Mouse (Mus musculus): ENCODE data around the gene Pkd2.
A peak's percentile ranks its signal among the peaks of the same experiment; 100 is the strongest.
"Not testable (repeated sequence)": the region's sequence is repeated elsewhere in the genome, so short reads cannot be mapped to it uniquely, and the experiment has no call there.

Gene Pkd2

GRCm38 (mm10) chr5:104458832-104459705, at the start of gene Pkd2:
Gene Pkd2, plus strand, starts transcription at chr5:104459450.
- no peak for DNase-seq (ENCODE audit: extremely low spot score, low read depth, low spot score)

- DNase-seq (ENCODE audit: extremely low spot score, low read depth, low spot score): peak; percentile 83
Observed at GRCm38 (mm10) chr5:104415999-104416398, 43.3 kb upstream of the Pkd2 start.

GRCm38 (mm10) chr5:104417028-104417427, 42.2 kb upstream of the Pkd2 start:
- DNase-seq (ENCODE audit: extremely low spot score, low read depth, low spot score): no peak

DNA sequence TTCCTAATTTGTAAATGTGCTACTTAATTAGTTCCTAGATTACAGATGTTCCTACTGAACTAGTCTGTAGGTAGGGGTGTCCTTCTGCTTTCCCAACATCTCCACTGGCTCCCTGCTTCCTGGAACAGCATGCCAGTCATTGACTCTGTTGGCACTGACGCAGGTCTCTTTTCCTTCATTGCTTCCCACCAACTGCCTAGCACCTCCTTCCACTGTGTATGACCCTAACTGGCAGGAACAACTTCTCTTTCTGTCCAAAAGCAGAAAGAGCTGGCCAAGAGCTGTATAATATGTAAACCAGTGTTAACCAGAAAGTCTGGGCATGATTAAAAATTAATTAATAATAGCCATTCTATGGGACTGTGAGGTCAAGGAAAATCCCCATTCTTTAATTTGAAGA, 41.5 kb upstream of the Pkd2 start:
- no peak for DNase-seq (ENCODE audit: extremely low spot score, low read depth, low spot score)

GRCm38 (mm10) chr5:104422039-104422438, 37.2 kb upstream of the Pkd2 start:
- DNase-seq (ENCODE audit: extremely low spot score, low read depth, low spot score): no peak

- no peak for DNase-seq (ENCODE audit: extremely low spot score, low read depth, low spot score)
Observed at GRCm38 (mm10) chr5:104423861-104424260, 35.4 kb upstream of the Pkd2 start.

- no peak for DNase-seq (ENCODE audit: extremely low spot score, low read depth, low spot score)
Observed at GRCm38 (mm10) chr5:104425949-104426348, 33.3 kb upstream of the Pkd2 start.

DNA sequence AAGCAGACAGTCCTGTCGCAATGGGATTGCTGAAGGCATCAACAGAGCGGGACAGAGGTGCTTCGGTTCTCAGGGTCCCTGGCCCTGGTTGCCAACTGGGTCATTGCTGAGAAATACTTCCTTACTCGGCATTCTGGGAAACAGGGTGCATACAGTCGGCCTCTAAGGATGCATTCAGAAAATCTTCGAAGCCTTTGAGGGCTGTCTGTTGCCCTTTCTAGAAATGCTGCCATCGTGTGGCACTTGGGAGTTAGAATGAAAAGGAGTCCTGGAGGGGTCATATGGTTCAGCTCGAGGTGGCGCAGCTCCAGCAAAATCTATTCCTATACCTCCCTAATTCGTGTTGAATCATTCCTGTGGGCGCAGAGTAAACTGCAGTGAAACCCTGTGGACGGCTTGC, 26.4 kb upstream of the Pkd2 start:
- DNase-seq (ENCODE audit: extremely low spot score, low read depth, low spot score): no peak

- DNase-seq (ENCODE audit: extremely low spot score, low read depth, low spot score): no peak
Observed at GRCm38 (mm10) chr5:104433968-104434565, 25.2 kb upstream of the Pkd2 start.

DNA sequence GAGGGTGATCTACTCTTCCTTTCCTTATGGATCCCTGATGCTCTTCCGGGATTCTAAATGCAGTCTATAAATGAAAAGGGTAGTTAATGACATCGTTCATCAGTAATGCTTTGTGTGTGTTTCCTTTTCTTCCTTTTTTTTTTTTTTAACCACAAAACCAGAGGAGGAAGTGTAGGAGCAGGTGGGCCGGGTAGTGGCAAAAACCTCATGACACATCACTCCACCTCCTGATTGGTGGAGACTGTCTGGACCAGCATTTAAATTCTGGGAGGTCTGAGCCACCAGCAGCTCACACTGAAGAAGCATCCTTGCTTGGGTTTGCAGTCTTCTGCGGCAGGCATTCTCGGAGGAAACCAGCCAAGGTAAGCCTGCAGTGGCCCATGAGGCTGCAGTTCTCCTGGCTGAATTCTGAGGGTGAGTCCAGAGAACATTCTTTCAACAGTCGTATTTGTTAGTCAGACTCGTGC, 24.4 kb upstream of the Pkd2 start, which contains the start of gene Spp1:
Gene Spp1 (plus strand): TSS at position 284 of the 467 bp plus-strand sequence.
- no peak for DNase-seq (ENCODE audit: extremely low spot score, low read depth, low spot score)

DNA sequence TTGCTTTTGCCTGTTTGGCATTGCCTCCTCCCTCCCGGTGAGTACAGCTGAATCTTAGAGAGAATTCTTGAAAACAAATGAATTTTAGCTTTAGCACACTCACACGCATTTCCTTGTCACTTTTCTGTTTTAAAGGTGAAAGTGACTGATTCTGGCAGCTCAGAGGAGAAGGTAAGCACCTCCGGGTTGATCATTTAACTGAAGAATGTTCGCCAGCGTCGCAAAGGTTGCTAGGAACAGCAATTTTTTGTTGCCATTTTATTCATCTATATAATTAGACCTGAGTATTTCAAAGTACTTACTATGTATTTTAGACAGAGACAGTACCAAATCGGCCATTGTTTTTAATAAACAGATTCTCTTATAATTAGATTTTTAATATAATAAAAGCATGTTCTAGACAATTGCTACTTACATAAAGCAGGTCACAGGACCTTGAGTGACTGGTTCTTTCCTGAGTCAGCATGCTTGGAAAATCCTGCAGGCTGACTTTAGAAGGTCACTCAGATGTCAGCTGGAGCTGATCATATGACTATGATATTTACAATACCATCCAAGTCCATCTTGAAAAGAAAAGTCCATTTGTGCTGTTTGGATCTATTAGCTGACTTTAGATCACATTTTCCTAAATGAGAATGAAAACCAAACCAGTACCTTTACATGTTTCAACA, 22.7 kb upstream of the Pkd2 start:
- DNase-seq (ENCODE audit: extremely low spot score, low read depth, low spot score): no peak

DNA sequence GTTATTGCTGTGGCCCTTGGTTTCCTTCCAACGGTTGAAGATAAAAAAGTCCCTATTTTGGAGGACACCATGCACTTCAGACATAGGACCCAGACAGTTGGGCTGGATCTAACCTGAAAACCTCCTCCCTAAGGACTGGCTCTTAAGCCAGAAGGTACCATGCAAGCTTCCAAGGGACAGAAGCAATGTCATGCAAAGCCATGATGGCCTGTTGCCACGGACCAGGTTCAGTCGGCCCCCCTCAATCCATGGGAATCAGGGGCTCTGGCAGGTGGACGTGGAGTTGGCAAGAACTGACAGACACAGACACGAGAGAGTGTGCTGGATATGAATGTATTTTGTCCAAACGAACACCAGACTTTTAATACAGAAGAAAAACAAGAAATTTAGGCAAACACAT, 16.9 kb upstream of the Pkd2 start:
- no peak for DNase-seq (ENCODE audit: extremely low spot score, low read depth, low spot score)

DNA sequence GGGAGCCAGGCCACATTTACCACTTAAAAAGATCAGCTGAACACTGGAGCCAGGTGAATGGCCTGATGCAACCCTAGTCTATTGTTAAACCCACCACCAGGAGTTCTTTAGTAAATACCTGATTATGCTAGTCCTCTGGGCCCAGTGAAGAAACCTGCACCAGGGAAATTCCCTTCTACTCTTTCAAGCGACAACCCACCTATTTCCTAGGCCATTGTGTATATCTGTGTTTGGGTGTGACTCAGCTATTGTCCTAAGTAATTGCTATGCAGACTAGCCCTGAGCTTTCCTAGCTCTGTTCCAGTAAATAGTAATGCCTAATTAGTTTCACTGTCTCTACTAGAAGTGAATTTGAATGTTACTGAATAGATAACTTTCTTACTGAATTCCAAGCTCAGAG, 16.4 kb upstream of the Pkd2 start:
- no peak for DNase-seq (ENCODE audit: extremely low spot score, low read depth, low spot score)

DNA sequence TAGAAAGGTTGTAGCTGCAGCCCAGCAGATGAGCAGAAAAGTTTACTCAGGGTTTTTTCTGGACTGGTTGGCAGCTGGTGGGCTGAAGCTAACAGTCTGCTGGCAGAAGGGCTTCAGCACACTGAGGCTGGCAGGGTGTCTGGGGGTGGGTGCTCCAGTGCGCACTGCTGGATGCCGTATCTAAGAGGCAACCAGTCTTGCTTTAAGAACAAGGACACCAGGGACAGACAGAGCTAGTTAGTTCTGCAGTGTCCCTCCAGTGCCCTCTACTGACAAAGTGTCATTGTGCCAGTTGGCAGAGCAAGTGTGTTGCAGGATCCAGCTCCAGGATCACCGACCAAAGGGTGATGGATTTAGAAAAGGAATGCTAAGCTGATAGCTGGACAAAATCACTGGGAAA, 13.1 kb upstream of the Pkd2 start:
- DNase-seq (ENCODE audit: extremely low spot score, low read depth, low spot score): no peak

DNA sequence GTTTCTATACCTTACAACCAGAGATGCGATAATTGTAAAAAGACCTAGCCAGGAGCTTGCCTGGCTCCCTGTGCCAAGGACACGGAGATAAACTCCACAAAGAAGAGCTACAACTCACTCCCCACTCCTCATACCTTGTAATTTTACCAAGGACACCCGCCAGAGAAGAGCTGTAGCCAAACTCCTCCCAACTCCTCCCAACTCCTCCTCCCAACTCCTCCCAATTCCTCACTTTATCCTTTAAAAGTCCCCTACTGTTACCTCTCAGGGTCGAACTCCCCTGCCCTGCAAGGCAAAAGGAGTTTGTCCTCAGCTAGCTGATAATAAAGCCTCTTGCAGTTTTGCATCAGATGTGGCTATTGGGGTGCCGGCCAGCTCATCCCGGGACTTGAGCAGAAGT, 10.9 kb upstream of the Pkd2 start:
- DNase-seq (ENCODE audit: extremely low spot score, low read depth, low spot score): not testable (repeated sequence)

DNA sequence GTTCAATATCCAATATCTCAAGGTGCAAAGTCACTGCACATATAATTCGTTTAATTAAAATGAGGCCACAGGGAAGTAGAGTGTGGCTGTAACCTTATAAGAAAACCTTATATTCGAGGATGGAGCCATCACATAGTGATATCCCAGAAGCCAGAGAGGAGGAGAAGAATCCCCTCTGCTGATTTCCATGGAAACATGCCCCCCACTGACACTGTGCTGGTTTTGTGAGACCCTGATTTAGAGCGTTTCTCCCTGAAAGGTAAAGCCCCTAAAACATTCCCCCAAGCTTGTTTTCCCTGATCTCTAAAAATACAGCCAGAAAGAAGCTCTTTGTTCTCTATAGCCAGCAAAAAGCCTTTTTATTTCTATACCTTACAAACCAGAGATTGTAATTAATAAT, 9.8 kb upstream of the Pkd2 start:
- DNase-seq (ENCODE audit: extremely low spot score, low read depth, low spot score): no peak

DNA sequence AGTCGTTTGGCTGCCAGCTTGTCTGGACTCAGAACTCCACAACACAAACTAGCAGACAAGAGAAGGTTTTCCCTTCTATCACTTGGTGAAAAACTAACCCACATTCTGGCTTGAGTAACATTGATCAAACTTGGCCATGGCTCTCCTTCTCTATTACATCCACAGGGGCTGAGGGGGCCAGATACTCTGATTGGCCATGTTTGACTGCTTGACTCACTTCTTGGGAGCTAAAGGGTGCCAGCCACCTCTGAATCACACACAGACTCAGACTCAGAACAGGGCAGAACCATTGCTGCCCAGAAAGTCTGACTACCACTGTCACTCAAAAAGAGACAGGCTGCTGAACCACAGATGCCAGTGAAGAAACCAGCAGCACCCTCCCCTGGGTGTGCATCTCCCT, 6.2 kb upstream of the Pkd2 start:
- DNase-seq (ENCODE audit: extremely low spot score, low read depth, low spot score): no peak

- no peak for DNase-seq (ENCODE audit: extremely low spot score, low read depth, low spot score)
Observed at GRCm38 (mm10) chr5:104454564-104454963, 4.7 kb upstream of the Pkd2 start.

- no peak for DNase-seq (ENCODE audit: extremely low spot score, low read depth, low spot score)
Observed at GRCm38 (mm10) chr5:104459706-104460455, 631 bp downstream of the Pkd2 start.

- no peak for DNase-seq (ENCODE audit: extremely low spot score, low read depth, low spot score)
Observed at GRCm38 (mm10) chr5:104460456-104460838, 1.2 kb downstream of the Pkd2 start.

DNA sequence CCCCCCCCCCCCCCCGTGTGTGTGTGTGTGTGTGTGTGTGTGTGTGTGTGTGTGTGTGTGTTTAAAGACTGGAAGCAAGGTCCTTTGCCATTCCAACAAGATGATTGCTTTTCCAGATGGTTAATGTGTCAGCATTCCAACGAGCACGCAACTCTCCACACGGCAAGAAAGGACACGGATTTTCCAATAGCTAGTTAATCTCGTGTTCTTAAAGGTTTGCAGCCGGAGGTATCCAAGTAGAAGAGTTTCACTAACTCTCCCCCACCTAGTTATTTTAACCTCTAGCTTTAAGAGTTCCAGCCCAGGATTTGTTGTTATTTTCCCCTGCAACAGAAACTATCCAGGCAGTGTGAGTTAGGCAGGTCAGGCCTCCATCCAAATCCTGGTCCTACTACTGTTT, 1.6 kb downstream of the Pkd2 start:
- DNase-seq (ENCODE audit: extremely low spot score, low read depth, low spot score): no peak

Measured in hindlimb bud, embryonic 11.5 days (tissue).